Mouse (Mus musculus) midbrain, postnatal 0 days (tissue): Measurements from ENCODE around the gene Gimap8. TPM values are rescaled to one million over a fixed set of nuclear protein-coding genes. Genes with fewer than 3 reads are reported as not detected.

Source experiments
- ATAC-seq: fragments of 200-750 bp; cut with Nextera tagmentation; 2 replicates; pipeline ENCODE4 v1.8.0; 2017; ENCODE audit warnings: moderate number of reproducible peaks, mild to moderate bottlenecking, moderate TSS enrichment, moderate library complexity; ENCODE audit not compliant: low FRiP score
- DNase-seq: peaks from one replicate; pipeline ENCODE4 v3.0.0-alpha.2; 2015; ENCODE audit warnings: low spot score
- H3K27ac ChIP-seq: fragments of 300-500 bp; sonication (generic); 2 replicates; pipeline ENCODE4 v1.5.1; 2014; ENCODE audit warnings: low read depth, mild to moderate bottlenecking, low read length, mixed read lengths
- H3K27me3 ChIP-seq: fragments of 300-500 bp; sonication (generic); 2 replicates; pipeline ENCODE4 v1.6.1; 2014; ENCODE audit warnings: low read length, control low read depth, mixed read lengths; ENCODE audit not compliant: insufficient read depth
- H3K36me3 ChIP-seq: fragments of 300-500 bp; sonication (generic); 2 replicates; pipeline ENCODE4 v1.6.1; 2014; ENCODE audit warnings: low read length, control low read depth, mixed read lengths; ENCODE audit not compliant: insufficient read depth
- H3K4me1 ChIP-seq: fragments of 300-500 bp; sonication (generic); 2 replicates; pipeline ENCODE4 v1.6.1; 2014; ENCODE audit warnings: mild to moderate bottlenecking, control low read depth, antibody characterized with exemption, low read length, mixed read lengths; ENCODE audit not compliant: insufficient read depth
- H3K4me2 ChIP-seq: fragments of 300-500 bp; sonication (generic); 2 replicates; pipeline ENCODE4 v1.6.1; 2014; ENCODE audit warnings: low read depth, mild to moderate bottlenecking, low read length, mixed read lengths; ENCODE audit not compliant: poor library complexity, severe bottlenecking
- H3K4me3 ChIP-seq: fragments of 300-500 bp; sonication (generic); 2 replicates; pipeline ENCODE4 v1.5.1; 2014; ENCODE audit warnings: low read depth, mild to moderate bottlenecking, low read length, moderate library complexity
- H3K9ac ChIP-seq: fragments of 300-500 bp; sonication (generic); replicated peaks from 2 replicates; pipeline ENCODE4 v1.6.1; 2014; ENCODE audit warnings: mild to moderate bottlenecking, low read length, moderate library complexity, mixed read lengths; ENCODE audit not compliant: poor library complexity, severe bottlenecking
- H3K9me3 ChIP-seq: fragments of 300-500 bp; sonication (generic); 2 replicates; pipeline ENCODE4 v1.6.1; 2016; ENCODE audit warnings: low read length, control low read depth
- CTCF ChIP-seq: IDR thresholded peaks from 2 replicates; pipeline ENCODE4 v1.5.1; 2016; ENCODE audit warnings: antibody characterized with exemption, mild to moderate bottlenecking
- WGBS: fragments of 180-500 bp; shearing (Covaris S2); extraction: QIAGEN DNeasy Blood & Tissue Kit; methylation state at CpG from one replicate; pipeline ENCODE4 v1.1.7; 2014; 5-methylcytosine and 5-hydroxymethylcytosine counted together
- polyA plus RNA-seq: library from polyadenylated mRNA; unstranded; fragments of >200 nt; fragmentation: Nextera tagmentation; extraction: Ambion mirVana; gene quantifications from 2 replicates; pipeline ENCODE4 v1.2.1, GENCODE M21; 2015
- total RNA-seq: library from RNA; depleted of rRNA; stranded (reverse); fragments of >200 nt; gene quantifications from 2 replicates; pipeline ENCODE4 v1.2.3, GENCODE M21; 2014

Gimap8 gene
- total and polyA plus RNA-seq, 2 experiments from 2014 or later = 0.53 to 0.60 TPM

GRCm38 (mm10) chr6:48623460-48623859 is 23.6 kb upstream of the Gimap8 start:
- WGBS = 65% methylated on average over 1 of the region's 1 CpGs
- H3K4me1 ChIP-seq = peaks cover 10% of the 10 kb centered on the region; the same call in 1 of the 2 replicates

GRCm38 (mm10) chr6:48626464-48626863 is 20.6 kb upstream of the Gimap8 start, which contains the start of gene AI854703:
Gene AI854703, plus strand, starts transcription at chr6:48626764.
- no peak for ATAC-seq
- no peaks in the 10 kb centered on the region for H3K9me3 ChIP-seq
- no peak for DNase-seq
- H3K9ac ChIP-seq = peak within 1 kb of the TSS; percentile 63
- H3K27ac ChIP-seq = no peak within 1 kb of the TSS; the same call in 1 of the 2 replicates
- whole genome bisulfite sequencing = 21% methylated on average over 8 of the region's 8 CpGs
- H3K36me3 ChIP-seq = no peaks in the 10 kb centered on the region; the same call in 1 of the 2 replicates
- TF ChIP-seq CTCF = no peak
- H3K4me2 ChIP-seq = peak within 1 kb of the TSS; percentile 81
- H3K27me3 ChIP-seq = 0 out of 2 replicates have a peak, but pooled peaks cover 7% of the 10 kb centered on the region
- H3K4me1 ChIP-seq = peaks cover 16% of the 10 kb centered on the region
- peak within 1 kb of the TSS; percentile 53 for H3K4me3 ChIP-seq

More at GRCm38 (mm10) chr6:48623460-48623859, 23.6 kb upstream of the Gimap8 start:
- H3K9me3 ChIP-seq = no peaks in the 10 kb centered on the region
- H3K36me3 ChIP-seq = peaks cover 22% of the 10 kb centered on the region
- H3K4me2 ChIP-seq = no peak overlapping the region
- no peak overlapping the region for H3K4me3 ChIP-seq
- ATAC-seq (no peak), DNase-seq (no peak)
- peak; percentile 46 for TF ChIP-seq CTCF
- H3K27me3 ChIP-seq = 0 out of 2 replicates have a peak, but pooled peaks cover 7% of the 10 kb centered on the region
- no peak overlapping the region for H3K9ac ChIP-seq
- no peak overlapping the region for H3K27ac ChIP-seq

DNA sequence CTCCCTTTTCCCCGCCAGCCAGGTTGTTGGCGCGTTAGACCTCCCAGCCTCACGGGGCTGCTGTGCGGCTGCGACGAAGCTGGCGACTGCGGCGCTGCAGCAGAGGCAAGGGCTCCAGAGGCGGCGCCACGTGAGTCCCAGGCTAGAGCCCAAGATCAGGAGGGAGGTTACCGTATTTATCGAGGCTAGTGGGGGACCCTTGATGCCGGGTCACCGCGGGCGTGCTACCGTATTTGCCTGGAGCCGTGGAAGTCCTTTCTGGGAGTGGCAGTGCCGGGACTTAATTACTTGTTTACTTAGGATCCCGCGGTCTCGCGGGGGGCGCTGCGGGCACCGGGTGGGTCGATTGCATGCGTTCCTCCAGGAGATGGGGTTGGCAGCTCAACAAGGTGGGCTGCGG is 20.1 kb upstream of the Gimap8 start:
- WGBS = under 1% methylated on average over 32 of the region's 32 CpGs
- DNase-seq (peak; percentile 72), ATAC-seq (peak; percentile 64; the same call in 1 of the 2 replicates)
- Histone ChIP-seq H3K9me3 (no peaks in the 10 kb centered on the region), H3K4me2 (peak overlapping the region; percentile 81), H3K4me3 (peak overlapping the region; percentile 53), H3K4me1 (peaks cover 16% of the 10 kb centered on the region), H3K9ac (peak overlapping the region; percentile 63), H3K27me3 (0 out of 2 replicates have a peak, but pooled peaks cover 7% of the 10 kb centered on the region), H3K36me3 (no peaks in the 10 kb centered on the region; the same call in 1 of the 2 replicates), H3K27ac (no peak overlapping the region; the same call in 1 of the 2 replicates)
- peak; percentile 36; the same call in 1 of the 2 replicates for TF ChIP-seq CTCF

DNA sequence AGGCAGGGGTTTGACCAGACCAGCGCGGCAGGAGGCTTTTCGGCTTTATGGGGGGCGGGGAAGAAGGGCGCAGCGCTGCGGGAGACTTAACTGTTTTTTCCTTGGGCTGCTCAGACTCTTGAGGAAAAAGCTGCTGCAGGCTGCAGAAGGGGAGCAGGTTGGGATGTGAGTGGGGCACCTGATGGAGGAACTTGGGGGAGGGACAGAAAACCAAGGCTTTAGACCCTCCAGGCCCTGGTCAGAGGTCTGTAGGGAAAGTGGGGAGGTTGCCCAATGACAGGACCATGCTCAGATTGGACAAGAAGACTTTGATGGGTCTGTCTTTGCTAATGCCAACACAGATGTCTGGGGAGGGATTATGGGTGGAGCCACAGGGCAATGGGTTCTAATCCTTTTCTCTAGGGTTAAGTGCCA is 19.5 kb upstream of the Gimap8 start:
- H3K9me3 ChIP-seq = no peaks in the 10 kb centered on the region

DNA sequence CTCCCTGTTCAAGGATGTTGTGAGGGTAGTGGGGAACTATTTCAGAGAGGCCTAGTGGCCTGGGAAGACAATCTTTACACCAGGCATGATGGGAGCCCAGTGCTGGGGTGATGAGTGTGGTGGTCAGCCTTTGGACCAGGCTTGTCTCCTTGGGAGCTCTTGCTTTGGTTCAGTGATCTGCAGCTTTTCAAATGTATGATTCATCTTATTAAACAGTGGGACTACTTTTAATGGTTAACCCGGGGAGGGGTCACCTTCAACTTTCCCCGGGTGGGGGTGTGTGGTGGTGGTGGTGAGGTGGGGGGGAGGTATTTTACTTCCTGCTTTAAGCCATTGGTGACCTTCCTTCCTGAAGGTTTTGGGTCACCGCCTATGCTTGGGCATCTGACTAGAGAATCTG is 18.7 kb upstream of the Gimap8 start:
- H3K9ac ChIP-seq = no peak overlapping the region
- H3K27me3 ChIP-seq = 0 out of 2 replicates have a peak, but pooled peaks cover 7% of the 10 kb centered on the region
- peaks cover 16% of the 10 kb centered on the region for H3K4me1 ChIP-seq
- no peak for TF ChIP-seq CTCF
- peak overlapping the region; percentile 81; the same call in 1 of the 2 replicates for H3K4me2 ChIP-seq
- ATAC-seq (no peak), DNase-seq (no peak)
- no peak overlapping the region for H3K27ac ChIP-seq
- 83% methylated on average over 3 of the region's 3 CpGs for WGBS
- H3K36me3 ChIP-seq = peaks cover 2% of the 10 kb centered on the region; the same call in 1 of the 2 replicates
- no peak overlapping the region for H3K4me3 ChIP-seq
- no peaks in the 10 kb centered on the region for H3K9me3 ChIP-seq

More for the DNA sequence above, 19.5 kb upstream of the Gimap8 start:
- Histone ChIP-seq H3K4me1 (peaks cover 16% of the 10 kb centered on the region), H3K27me3 (0 out of 2 replicates have a peak, but pooled peaks cover 7% of the 10 kb centered on the region), H3K36me3 (peaks cover 2% of the 10 kb centered on the region; the same call in 1 of the 2 replicates), H3K9ac (peak overlapping the region; percentile 63), H3K4me2 (peak overlapping the region; percentile 81), H3K27ac (no peak overlapping the region), H3K4me3 (peak overlapping the region; percentile 53)
- no peak for TF ChIP-seq CTCF
- WGBS = 2% methylated on average over 7 of the region's 7 CpGs
- ATAC-seq (no peak), DNase-seq (no peak)
